Mouse (Mus musculus) lung, adult 18-20 months (tissue): ENCODE data around the gene Grm3.

Experiments used
- DNase-seq, 2 experiments: peaks; one replicate each; pipeline ENCODE4 v3.0.0; 2022; ENCODE audit warnings: mixed read lengths in 2 of 2

The Grm3 gene

DNA sequence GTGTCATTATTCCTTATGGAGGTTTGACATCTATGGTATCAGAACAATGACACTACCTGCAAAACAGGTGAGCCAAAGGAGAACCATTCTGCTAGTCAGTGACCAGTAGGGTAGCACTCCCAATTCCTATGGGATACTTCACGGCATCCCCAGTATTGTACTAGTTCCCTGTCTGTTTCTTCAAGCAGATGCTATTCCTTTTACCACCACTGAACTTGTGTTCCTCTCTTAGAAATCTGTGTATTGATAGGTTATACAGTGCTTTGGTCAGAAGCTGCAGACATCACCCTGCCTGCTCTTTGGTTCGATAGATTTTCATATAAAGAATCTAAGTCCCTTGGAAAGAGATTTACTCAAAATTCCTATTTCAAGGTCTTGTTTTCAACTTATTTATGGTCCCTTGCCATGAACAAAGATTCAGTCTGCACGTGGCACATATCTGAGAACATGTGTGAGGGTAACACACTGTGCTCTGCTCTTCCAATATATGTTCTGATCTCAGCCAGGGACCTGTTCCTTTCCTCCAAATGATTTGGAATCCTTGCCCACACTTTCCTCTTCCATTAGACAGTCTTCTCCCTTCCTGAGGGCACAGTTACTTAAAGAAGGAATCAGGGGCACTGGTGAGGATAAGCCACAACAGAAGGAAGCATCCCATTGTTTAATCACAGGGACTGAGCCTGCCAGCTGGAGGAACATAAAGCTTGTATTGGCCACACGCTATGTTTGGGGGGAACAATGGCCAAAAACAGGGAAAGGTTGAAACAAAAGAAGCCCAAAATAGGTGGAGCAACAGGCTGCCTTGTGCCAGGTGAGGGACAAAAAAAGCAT lies 102.5 kb downstream of the Grm3 start:
- no peak for DNase-seq

GRCm38 (mm10) chr5:9621417-9622067 lies 103.4 kb downstream of the Grm3 start:
- no peak for DNase-seq

DNA sequence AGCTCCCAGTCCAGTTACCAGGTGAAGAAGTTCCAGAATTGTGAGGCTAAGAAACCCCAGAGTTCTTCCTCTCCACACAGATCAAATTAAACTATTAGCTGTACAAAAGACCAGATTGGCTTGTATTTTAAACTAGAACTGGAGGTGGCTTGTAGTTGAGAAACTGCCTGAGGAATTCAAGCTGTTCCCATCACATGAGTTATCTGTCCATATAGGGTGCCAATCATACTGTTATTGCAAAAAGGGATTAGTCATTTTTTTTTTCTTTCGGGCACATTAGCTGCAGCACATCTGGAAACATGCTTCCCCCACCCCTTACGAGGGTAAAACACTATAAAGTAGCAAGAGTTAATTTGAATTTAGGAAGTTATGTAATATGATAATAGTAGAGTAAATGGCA lies 145.9 kb downstream of the Grm3 start:
- no peak for DNase-seq

- no peak for DNase-seq
Measured at GRCm38 (mm10) chr5:9578571-9578970, 146.4 kb downstream of the Grm3 start.

- DNase-seq: no peak
Measured at GRCm38 (mm10) chr5:9570946-9571345, 154.0 kb downstream of the Grm3 start.

GRCm38 (mm10) chr5:9557706-9558105 lies 167.3 kb downstream of the Grm3 start:
- DNase-seq: no peak

DNA sequence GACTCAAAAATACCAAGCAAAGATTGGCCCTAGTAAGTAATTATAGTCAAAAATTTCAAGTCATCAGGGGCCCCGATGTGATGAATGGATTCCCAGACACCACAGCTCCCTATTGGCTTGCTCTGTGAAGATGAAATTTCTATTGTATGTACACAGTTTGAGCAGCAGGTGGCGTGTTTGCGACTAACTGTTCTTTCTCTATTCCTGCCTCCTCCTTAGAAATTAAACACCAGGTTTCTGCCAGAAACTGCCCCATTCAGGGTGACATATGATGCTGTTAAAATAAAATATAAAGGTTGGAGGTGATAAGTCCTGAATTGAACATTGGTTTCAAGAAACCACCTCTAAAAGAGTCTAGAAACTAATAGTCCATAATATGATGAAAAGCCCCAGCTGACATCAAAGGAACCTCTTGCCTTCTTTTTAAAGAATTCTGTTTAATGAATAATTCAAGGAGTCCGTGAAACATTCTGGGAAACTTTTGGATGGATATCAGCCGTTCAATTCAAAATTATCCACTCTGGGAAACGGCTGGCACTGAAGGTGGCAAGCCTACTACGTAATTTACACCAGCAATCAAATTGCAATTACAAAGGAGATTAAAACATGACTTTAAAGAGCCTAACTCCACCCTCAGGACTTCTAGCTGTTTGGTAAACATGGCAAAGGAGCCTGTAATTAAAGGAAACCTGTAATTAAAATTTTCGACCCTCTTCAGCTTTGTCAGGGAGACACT lies 184.0 kb downstream of the Grm3 start:
- no peak for DNase-seq

- DNase-seq: no peak
Measured at GRCm38 (mm10) chr5:9525507-9525906, 199.5 kb downstream of the Grm3 start.

- no peak for DNase-seq
Measured at GRCm38 (mm10) chr5:9511027-9511426, 213.9 kb downstream of the Grm3 start.

- no peak for DNase-seq
Measured at GRCm38 (mm10) chr5:9497235-9497634, 227.7 kb downstream of the Grm3 start.

DNA sequence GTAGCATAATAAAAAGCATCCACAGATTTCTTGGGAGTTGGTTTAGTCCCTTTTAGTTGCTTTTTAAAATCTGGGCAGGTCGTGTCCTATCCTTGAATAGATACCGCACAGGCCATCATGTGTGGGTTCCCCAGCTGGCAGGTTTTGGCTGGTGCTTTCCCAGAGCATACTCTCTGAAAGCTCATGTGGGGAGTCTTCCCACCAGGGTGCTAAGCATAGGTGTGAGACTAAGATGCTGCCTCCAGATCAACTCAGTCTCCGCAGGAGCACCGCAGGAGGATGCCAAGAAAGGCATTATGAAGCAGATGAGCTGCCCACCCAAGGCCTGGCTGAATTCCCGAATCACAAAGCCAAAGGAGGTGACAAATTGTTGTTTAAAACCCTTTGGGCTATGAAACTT lies 229.5 kb downstream of the Grm3 start:
- DNase-seq: no peak

DNA sequence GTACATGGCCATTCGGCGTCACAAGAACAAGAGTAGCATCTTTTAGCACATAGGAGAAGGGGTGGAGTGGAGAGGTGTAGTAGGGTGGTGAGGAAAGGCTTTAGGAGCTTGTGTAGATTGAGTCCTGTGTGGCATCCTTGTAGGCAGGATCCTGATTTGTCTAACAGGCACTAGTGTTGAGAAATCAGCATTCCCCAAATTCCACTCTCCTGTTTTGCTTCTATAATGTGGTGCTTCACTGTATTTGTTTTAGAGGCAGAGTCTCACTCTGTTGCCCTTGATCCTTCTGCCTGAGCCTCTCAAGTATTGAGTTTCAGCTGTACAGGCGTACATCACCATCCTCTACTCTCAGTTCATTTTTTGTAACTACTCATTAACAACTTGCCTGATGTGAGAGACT lies 247.4 kb downstream of the Grm3 start:
- no peak for DNase-seq

DNA sequence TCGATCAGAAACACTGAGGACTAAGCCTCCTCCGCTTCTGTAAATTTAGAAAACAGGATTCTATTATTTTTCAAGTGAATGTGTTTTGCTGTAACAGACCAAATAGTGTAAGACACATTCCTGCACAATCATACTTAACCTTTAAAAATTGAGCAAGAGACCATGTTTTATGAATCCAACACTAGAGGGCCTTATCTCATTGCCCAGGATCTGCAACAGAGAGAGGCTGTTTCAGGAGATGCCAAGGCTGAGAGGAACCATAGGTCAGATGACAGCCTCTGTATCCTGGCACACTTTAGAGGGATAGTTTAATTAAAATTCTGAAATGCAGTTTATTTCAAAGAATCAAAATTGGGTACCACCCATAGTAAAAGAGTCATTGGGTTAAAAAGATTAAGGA lies 271.7 kb downstream of the Grm3 start:
- no peak for DNase-seq

- DNase-seq: no peak
Measured at GRCm38 (mm10) chr5:9449570-9449969, 275.4 kb downstream of the Grm3 start.

GRCm38 (mm10) chr5:9448931-9449330 lies 276.0 kb downstream of the Grm3 start:
- DNase-seq: no peak

DNA sequence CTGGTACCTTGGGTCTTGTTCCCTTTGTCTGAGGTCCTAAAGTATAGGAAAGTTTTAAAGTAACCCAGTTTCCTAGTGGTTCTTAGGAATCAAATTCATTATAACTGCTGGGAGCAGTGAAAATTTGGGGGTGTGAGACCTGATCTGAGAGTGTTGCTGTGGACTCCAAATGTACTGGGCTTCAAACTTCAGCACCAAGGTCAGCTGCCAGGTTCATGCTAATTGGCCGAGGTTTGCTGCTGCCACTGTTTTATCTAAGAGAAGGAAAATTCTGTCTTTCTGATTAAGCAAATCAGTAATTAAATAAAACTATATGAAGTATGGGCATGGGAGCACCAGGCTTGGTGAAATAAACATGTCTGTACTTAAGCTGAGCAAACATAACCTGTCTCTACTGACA lies 278.8 kb downstream of the Grm3 start:
- no peak for DNase-seq
